Mouse (Mus musculus) NIH3T3 (cell line): Measurements from ENCODE around the gene Ypel2.

Experiments
- DNase-seq: peaks from one replicate; pipeline ENCODE4 v3.0.0-alpha.2; 2012; ENCODE audit warnings: low read depth

The Ypel2 gene

GRCm38 (mm10) chr11:86994791-86995624 is 1.5 kb upstream of the Ypel2 start:
- no peak for DNase-seq

DNA sequence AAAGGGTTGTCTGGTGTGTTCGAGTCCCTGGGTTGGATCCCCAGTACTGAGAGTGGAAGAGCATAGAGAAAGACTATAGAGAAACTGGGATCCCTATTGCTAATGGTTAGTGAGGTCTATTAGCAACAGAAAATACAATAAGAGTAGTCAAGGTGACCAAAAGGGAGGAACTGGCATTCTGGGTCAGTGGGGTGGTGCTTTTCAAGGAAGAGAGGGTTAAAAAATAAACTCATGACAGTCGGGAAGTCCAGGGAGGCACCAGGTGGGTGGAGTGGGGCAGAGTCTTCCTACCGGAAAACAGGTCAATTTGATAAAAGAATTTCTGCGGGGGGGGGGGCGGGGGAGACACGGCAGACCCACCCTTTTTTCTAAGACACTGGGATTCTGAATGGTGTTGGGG is 823 bp upstream of the Ypel2 start:
- DNase-seq, result no peak

DNA sequence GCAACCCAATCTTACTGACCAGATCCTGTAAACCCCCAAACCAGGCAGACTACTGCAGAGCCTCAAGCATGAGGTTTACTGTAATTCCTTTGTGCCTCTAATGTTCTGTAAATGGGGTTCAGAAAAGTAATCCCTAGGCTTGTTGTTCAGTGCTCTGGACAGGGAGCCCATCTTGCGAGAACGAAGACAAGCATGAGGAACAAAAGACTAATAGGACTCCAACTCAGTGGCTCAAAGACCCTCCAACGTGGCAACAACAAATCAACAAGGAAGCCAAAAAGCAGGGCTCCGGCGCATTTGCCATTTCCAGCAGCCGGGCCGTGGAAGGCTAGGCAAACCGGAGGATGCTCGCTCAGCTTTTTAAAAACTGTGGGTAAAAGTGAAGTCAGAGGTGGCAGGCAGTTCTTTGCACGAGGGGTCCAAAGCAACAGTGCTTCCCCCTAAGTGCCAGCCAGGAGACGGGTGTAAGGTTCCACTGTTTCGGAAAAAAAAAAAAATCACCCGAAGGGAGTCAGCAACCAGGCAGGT is 982 bp downstream of the Ypel2 start:
- DNase-seq, result no peak

GRCm38 (mm10) chr11:86991241-86991640 is 2.3 kb downstream of the Ypel2 start:
- no peak for DNase-seq

GRCm38 (mm10) chr11:86990309-86990708 is 3.2 kb downstream of the Ypel2 start:
- no peak for DNase-seq

- DNase-seq, result no peak
Measured at GRCm38 (mm10) chr11:86984990-86985389, 8.5 kb downstream of the Ypel2 start.

GRCm38 (mm10) chr11:86983056-86983455 is 10.5 kb downstream of the Ypel2 start:
- DNase-seq, result no peak

DNA sequence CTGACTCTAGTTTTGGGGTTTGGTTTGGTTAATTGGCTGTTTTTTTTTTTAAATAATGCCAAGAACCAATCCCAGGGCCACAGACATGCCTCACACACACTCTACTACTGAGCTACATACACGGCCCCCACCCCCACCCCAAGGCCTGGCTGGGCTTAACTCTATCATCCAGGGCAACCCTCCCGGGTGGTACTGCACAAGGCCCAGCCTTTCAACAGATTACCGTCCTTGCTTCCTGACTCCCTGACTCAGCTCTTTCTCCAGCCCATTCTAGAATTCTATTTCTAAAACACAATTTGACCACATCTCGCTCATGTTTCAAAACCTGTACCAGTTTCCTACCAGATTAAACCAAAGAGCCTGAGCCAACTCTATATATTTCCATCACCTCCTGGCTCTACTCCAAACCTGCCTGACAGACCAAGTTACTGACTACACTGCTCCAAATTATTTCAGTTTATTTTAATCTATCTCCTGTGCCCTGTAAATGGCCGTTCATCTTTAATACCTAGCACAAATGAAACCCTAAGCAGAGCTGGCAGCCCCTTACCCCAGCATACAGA is 12.2 kb downstream of the Ypel2 start:
- DNase-seq, result peak; percentile 28

GRCm38 (mm10) chr11:86980526-86980925 is 13.0 kb downstream of the Ypel2 start:
- no peak for DNase-seq

DNA sequence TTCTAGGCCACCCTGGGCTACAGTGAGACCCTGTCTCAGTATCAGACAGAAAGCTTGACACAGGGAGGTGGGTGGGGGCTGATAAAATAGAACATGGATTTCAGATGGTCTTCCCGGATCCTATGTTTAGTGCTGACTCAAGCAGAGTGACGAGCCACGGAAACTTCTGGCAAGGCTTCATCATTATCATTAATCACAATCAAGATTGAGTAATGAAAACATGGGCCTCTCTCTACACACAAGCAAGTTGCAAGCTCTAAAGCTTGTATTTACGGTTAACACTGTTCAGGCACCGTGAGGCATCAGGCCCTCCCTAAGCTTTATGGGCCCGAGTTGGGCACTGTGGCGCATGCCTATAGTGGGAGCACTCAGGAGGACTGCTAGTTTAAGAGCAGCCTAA is 13.7 kb downstream of the Ypel2 start:
- no peak for DNase-seq

DNA sequence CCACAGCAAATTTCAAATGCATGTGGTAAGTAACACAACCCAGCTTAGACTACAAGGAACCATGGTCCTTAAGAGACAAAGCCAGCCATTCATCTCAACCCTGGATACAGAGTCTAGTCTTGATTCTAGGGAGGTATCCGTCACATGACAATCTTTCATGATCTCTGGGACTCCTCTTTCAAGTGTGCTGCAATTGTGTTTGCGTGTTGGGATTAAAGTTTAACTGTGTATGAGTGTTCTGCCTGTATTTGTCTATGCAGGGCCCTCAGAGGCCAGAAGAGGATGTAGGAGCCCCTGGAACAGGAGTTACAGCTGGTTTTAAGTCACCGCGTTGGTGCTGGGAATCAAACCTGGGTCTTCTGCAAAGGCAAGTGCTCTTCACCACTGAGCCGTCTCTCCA is 16.3 kb downstream of the Ypel2 start:
- DNase-seq, result no peak

DNA sequence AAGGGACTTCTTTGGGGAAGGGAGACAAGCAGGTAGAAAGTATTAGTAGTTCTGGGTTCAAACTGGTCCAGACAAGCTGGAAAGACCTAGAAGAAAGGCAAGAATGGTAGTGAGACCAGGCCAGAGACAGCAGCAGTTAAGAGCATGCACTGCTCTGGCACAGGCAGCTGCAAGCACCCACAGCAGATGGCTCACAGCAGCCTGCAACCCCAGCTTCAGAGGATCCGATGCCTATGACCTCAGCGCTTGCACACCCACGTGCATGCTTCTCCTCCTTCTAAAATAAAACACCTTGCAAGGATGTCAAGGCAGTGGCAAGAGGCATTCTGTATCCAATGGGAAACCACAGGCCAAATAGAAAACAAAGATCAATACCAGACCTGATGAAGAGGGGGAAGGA is 19.1 kb downstream of the Ypel2 start:
- no peak for DNase-seq

- DNase-seq, result no peak
Measured at GRCm38 (mm10) chr11:86973255-86973654, 20.3 kb downstream of the Ypel2 start.

DNA sequence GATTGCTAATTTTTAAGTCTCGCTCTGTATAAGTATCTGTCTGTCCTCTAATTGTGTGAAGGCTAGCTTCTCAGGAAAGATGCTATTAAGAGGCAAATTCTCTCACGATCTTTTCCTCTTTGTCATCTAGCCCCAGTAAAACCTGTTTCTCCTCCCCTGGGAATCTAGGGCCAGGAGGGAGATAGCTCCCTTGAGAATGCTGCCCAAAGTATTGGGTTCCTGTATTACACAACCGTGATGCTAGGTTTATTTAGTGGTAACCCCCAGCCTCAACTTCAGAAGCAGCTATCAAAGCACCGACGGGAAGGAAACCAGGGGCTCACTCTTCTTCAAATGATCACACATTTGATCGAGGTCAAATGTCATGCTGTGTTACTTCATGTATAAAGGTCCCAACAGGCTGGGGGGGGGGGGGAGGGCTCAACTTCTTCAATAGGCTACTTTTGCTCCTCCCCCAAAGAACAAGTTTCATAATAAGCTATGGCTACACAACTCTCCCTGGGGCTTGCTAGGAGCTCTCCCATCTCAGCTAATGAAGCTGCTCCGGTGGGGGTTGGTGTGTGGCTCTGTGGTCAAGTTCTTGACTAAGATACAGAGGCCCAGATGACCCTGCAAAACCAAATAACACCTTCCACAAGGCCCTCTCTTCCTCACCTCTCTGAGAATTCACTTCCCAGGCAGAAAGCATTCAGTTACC is 22.3 kb downstream of the Ypel2 start:
- DNase-seq, result no peak

DNA sequence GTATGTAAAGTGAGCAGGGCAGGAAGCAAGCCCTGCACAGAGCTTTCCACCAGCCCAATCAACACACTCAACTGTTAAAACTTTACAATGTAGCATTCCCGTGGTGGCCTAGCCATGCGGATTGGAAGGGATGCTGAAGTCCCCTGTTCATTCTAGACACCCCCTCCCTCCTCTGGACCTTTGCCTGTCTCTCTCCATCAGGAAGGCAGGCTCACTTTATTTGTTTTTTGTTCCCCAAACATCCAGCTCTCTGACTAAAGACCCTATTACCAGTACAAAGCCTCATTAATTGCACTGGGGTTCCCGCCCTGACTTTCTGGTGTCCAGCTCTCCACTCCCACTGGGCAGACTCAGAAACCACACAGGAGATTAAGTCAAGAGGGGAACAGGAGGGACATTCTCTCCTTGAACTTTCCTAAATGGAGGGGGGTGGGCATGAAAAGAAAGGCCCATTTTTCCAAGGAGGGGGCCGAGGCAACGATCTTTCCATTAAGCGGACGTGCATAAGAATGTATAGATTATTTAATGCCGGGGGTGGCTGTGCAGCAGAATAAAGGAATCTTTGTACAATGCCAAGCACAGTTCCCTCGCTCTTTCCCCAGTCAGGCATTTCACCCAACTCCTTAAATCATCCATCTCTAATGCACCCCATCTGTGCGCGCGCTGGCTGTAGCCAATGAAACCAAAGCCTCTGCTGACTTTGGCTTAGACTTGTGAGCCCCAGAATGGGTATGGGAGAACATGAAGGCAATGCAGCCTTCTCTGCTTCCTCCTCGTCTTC is 24.3 kb downstream of the Ypel2 start:
- no peak for DNase-seq

DNA sequence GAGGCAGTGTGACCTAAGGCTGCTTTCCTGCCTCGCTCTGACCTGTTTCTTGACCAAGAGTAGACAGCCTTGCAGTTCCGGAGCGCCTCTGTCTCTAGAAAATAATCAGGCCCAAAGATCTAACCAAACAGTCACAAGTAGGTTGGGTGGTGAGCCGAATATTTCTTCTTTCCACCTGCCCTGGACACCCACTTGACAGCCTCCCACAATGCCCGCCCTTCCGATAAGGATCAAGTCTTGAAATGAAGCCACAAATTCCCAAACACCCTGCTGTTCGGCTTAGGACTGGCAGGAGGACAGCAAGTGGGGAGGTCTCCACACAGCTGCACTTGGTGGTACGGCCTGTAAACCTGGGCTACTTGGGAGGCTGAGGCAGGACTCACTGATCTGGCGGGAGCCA is 26.0 kb downstream of the Ypel2 start:
- DNase-seq, result no peak

DNA sequence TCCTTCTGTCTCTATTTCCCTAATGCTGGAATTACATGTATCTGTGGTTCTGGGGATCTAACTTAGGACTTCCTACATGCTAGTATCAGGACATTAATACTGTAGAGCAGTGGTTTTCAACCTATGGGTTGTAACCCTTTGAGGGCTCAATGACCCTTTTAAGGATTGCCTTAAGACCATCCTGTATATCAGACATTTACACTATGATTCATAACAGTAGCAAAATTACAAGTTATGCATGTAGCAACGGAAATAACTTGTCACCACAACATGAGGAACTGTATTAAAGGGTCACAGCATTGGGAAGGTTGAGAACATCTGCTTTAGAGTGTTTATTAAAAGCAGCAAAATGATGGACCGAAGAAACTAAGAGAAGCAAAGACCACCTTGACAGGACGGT is 26.8 kb downstream of the Ypel2 start:
- no peak for DNase-seq

DNA sequence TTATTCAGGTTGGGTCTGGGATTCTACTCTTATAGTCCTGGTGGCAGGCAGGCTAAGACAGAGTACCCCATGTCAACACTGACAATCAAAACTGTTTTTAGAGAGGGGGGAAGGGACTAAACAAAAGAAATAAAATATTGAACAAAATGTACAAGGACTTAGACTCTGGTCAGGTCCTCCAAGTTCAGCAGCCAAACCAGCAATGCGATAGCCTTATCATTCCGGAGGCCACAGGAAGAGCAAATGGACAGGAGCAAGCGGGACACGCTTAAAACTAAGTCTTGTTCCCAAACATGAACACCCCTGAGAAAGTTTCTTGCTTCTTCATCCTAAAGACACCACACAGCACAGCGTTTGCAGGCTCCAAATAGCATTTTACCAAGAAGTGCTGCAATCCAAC is 28.4 kb downstream of the Ypel2 start:
- no peak for DNase-seq

DNA sequence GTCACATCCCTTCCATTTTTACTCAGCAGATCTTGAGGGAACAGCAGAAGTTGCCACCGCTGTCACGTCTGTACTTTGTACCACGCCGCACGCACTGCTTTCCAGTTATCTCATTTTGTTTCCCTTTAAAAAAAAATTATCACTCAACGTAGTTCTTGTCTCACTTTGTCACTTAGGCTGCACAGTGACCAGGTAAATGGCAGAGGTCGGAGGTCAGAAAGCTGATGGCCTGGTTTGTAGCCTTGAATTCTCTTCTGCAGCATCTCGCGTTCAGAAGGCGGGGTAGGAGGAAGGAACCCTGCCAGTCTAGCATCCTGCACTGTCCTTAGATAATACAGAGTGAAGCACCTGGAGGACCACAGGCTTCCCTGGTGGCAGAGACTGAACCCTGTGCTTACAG is 29.8 kb downstream of the Ypel2 start:
- no peak for DNase-seq

- DNase-seq, result no peak
Measured at GRCm38 (mm10) chr11:86963027-86963426, 30.5 kb downstream of the Ypel2 start.

GRCm38 (mm10) chr11:86962362-86962761 is 31.1 kb downstream of the Ypel2 start:
- DNase-seq, result no peak
